ENCODE assay signal across 7 mouse cellular contexts in the genomic region with DNA sequence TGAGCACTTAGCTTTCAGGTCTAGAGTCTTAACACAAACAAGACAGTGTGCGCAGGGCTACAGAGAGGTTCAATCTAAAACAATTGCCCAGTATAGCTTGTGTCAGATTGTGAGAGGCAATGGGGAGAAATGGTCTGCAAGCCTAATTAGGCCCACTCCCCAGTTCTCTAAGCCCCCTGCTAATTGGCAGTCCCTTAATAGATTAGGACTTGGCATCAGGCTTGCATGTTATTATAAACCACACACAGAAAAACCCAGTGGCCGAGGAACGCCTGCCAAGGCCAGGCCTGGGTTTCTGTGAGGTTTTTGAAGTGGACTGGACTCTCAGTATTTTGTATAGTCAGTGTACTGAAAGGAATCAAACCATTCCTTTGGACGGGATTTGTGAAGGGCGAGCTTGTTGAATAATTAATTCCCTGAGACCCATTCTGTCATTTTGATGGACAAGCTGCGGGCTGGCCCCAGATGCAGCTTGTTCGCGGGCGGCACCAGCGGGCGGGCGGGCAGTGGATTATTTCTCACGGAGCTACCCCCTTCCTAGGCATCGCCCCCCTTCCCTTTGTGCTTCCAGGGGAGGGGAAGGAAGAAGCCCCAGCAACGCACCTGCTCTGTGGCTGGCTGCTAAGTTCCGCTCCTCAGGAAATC. TPM values are rescaled to one million over a fixed set of nuclear protein-coding genes. Genes with fewer than 3 reads are reported as not detected.
DNase-seq lines count a peak whose midpoint lies in the region; ATAC-seq and TF ChIP-seq lines count a peak whose summit lies in the region.

No protein-coding gene starts in this region.

- 7% methylated on average over 16 of the region's 16 CpGs for WGBS in hindbrain, embryonic 14.5 days
- WGBS in midbrain, embryonic 15.5 days = 7% methylated on average over 16 of the region's 16 CpGs
- WGBS in kidney, embryonic 14.5 days = 52% methylated on average over 16 of the region's 16 CpGs

- no peaks in the 10 kb centered on the region for H3K27me3 ChIP-seq in hindbrain, embryonic 14.5 days (ENCODE audit: control insufficient read depth, insufficient read depth, low read length)
- no peaks in the 10 kb centered on the region for H3K27me3 ChIP-seq in midbrain, embryonic 15.5 days (replicated peaks)
- no peaks in the 10 kb centered on the region for H3K27me3 ChIP-seq in kidney, embryonic 14.5 days (ENCODE audit: control insufficient read depth, insufficient read depth, low read length)

- H3K9ac ChIP-seq in hindbrain, embryonic 14.5 days = 0 out of 2 replicates have a peak overlapping the region, but pooled peaks have one; percentile 0
- H3K9ac ChIP-seq in midbrain, embryonic 15.5 days = no peak overlapping the region
- H3K9ac ChIP-seq in kidney, embryonic 14.5 days (ENCODE audit: low read depth, low read length) = no peak overlapping the region

- peak overlapping the region; percentile 78 for H3K27ac ChIP-seq in hindbrain, embryonic 14.5 days
- H3K27ac ChIP-seq in midbrain, embryonic 15.5 days = peak overlapping the region; percentile 84
- H3K27ac ChIP-seq in kidney, embryonic 14.5 days (ENCODE audit: low read depth, low read length) = no peak overlapping the region

- intact Hi-C loops in gastrocnemius, postnatal 14 days (cut with DNase I; ENCODE audit: low total_unique reads) = no loop called here

- no peak for TF ChIP-seq CTCF in brain, embryonic 14.5 days (IDR thresholded peaks at IDR 0.05; ENCODE audit: borderline replicate concordance, extremely low read depth, insufficient read depth, insufficient read length)

- peaks cover 33% of the 10 kb centered on the region for H3K4me1 ChIP-seq in hindbrain, embryonic 14.5 days (replicated peaks; ENCODE audit: control insufficient read depth, insufficient read depth, low read length)
- H3K4me1 ChIP-seq in midbrain, embryonic 15.5 days = peaks cover 40% of the 10 kb centered on the region
- peaks cover 8% of the 10 kb centered on the region; the same call in 1 of the 2 replicates for H3K4me1 ChIP-seq in kidney, embryonic 14.5 days (ENCODE audit: control insufficient read depth, insufficient read depth, low read length)

- peak; percentile 98 for DNase-seq in brain, embryonic 14.5 days (ENCODE audit: low read depth)
- peak; percentile 24 to 53 for DNase-seq in cerebellum, postnatal 14 days
- DNase-seq in hindbrain, embryonic 14.5 days (ENCODE audit: low spot score) = peak; percentile 74
- DNase-seq in ovary, postnatal 36 days (ENCODE audit: low spot score) = no peak
- no peak for DNase-seq in gastrocnemius, postnatal 14 days

- no peak overlapping the region for H3K4me3 ChIP-seq in hindbrain, embryonic 14.5 days (replicated peaks; ENCODE audit: low read length)
- H3K4me3 ChIP-seq in midbrain, embryonic 15.5 days = no peak overlapping the region
- no peak overlapping the region for H3K4me3 ChIP-seq in kidney, embryonic 14.5 days (ENCODE audit: low read length)

- H3K4me2 ChIP-seq in hindbrain, embryonic 14.5 days (replicated peaks) = peak overlapping the region; percentile 34
- H3K4me2 ChIP-seq in midbrain, embryonic 15.5 days = peak overlapping the region; percentile 36
- H3K4me2 ChIP-seq in kidney, embryonic 14.5 days (replicated peaks; ENCODE audit: low read depth, low read length) = no peak overlapping the region

- no peaks in the 10 kb centered on the region for H3K36me3 ChIP-seq in hindbrain, embryonic 14.5 days (replicated peaks; ENCODE audit: control insufficient read depth, insufficient read depth)
- no peaks in the 10 kb centered on the region for H3K36me3 ChIP-seq in midbrain, embryonic 15.5 days (replicated peaks)
- H3K36me3 ChIP-seq in kidney, embryonic 14.5 days (ENCODE audit: control insufficient read depth, insufficient read depth, low read length) = no peaks in the 10 kb centered on the region; the same call in 1 of the 2 replicates

- peak; percentile 82 for ATAC-seq in hindbrain, embryonic 14.5 days (ENCODE audit: low FRiP score)
- peak; percentile 91 for ATAC-seq in midbrain, embryonic 15.5 days (replicated peaks)
- ATAC-seq in kidney, embryonic 14.5 days (ENCODE audit: low FRiP score, low TSS enrichment) = no peak

- TF ChIP-seq POLR2A in brain, embryonic 14.5 days (IDR thresholded peaks at IDR 0.05; ENCODE audit: borderline replicate concordance, extremely low read depth, insufficient read depth, insufficient read length, poor library complexity, severe bottlenecking) = no peak

- no peaks in the 10 kb centered on the region for H3K9me3 ChIP-seq in hindbrain, embryonic 14.5 days (ENCODE audit: control insufficient read depth, low read length)
- no peaks in the 10 kb centered on the region for H3K9me3 ChIP-seq in midbrain, embryonic 15.5 days
- H3K9me3 ChIP-seq in kidney, embryonic 14.5 days (ENCODE audit: control insufficient read depth, low read length) = no peaks in the 10 kb centered on the region

RNA-seq across cellular contexts. Expression of gene Plpp3, which starts 24.0 kb away (rescaled TPM):
- polyA plus RNA-seq in brain, embryonic 14.5 days (2012; rRNA removed) = 58.9 and 61.5 TPM in 2 replicates
- polyA plus RNA-seq in hindbrain, embryonic 14.5 days (2014; fragmentation: Nextera tagmentation; extraction: Ambion mirVana) = 68.6 and 69.9 TPM in 2 replicates
- polyA plus RNA-seq in midbrain, embryonic 15.5 days (2015; fragmentation: Nextera tagmentation; extraction: Ambion mirVana) = 66.3 and 81.9 TPM in 2 replicates
- 10 to 100 TPM; 62.1 to 63.0 TPM for total RNA-seq in gastrocnemius, postnatal 14 days (2021)
- polyA plus RNA-seq in kidney, embryonic 14.5 days (2014; fragmentation: Nextera tagmentation; extraction: Ambion mirVana) = 41.6 and 53.0 TPM in 2 replicates

Comparison
In these comparisons a context has a peak if more than half of its experiments do, and no peak if none do; other contexts are left out.
1. DNase-seq: peak in brain, embryonic 14.5 days (single experiment), cerebellum, postnatal 14 days (2 of 2) and hindbrain, embryonic 14.5 days (single experiment); none in ovary, postnatal 36 days (single experiment) and gastrocnemius, postnatal 14 days (single experiment).